Mouse (Mus musculus) kidney, adult 8-10 months (tissue): Measurements from ENCODE around the gene Srgap2.
A peak's percentile ranks its signal among the peaks of the same experiment; 100 is the strongest.

Experiments used
- DNase-seq, 2 experiments: peaks; one replicate each; pipeline ENCODE4 v3.0.0; 2022

Srgap2 gene

DNA sequence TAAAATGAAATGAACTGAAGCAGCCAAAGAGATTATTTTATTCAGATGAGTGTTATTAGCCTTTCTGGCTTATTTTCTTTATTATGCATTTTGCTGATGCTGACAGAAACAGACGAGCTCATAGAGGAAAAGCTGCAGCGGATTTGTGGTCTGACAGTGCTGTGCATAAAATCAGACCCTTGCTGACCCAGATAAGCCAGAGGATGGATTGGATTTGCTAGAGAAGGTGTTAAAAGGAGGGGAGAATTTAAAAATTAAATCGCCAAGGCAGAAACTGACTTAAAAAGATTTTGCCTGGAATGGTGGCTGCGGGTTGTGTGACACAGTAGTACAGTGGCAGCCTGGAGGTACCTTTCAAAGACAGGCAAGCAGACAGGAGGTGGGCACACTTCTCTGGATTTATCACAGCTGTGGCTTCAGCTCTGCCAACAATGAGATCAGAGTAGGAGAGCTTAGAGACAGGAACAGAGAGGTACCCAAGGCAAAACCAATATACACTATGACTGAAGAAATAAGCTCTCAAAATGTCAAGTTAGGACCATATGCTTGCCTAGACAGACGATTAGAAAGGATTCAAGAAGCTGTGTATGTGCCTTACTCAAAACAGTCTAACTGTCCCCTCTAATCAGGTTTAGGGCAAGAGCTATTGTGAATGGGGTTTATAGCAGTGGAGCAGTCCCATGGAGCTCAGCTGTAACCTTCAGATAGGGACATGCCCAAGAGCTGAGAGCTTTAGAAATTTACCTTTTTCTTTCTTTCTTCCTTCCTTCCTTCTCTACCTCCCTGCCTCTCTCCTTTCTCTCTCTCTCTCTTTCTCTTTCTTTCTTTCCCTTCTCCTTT, 109.1 kb downstream of the Srgap2 start:
- no peak for DNase-seq

GRCm38 (mm10) chr1:131417059-131417750, 109.9 kb downstream of the Srgap2 start:
- DNase-seq: no peak

DNA sequence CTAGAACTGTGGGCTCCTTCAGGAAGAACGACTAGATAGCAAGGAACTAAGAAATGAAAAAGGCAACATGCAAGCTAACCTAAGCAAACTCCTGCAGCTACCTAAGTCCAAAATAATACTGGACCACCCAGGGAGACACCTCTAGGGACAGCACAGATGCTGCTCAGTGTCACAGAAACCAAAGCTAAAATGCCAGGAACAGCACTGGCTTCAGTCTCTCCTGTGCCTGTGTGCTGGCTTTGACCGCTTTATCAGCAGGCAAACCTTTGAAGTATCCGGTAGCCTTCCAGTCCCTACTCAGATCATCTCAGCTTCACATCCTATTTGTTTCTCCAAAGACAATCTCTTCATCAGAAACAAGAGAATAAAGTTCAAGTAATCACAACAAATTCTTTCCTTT, 123.6 kb downstream of the Srgap2 start:
- DNase-seq: no peak

GRCm38 (mm10) chr1:131400844-131401243, 126.3 kb downstream of the Srgap2 start:
- DNase-seq: no peak

DNA sequence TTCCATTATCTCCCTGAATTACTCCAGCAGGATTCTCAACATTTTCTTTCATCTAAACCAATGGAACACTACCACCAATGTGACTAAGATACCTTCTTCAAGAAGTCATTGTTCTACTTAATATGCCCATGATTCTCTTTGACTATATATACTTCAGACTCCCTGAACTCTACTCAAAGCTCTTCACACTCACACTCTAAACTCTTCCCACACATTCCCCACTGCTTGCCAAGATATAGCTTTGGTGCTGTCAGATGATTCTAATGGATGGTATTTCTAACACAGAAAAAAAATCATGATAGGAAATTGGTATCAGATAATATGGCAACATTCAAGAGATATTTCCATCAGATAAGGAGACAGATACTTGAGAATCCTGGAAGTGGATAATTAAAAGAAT, 129.0 kb downstream of the Srgap2 start:
- DNase-seq: no peak

GRCm38 (mm10) chr1:131384406-131384805, 142.7 kb downstream of the Srgap2 start:
- DNase-seq: peak; percentile 13 to 23

DNA sequence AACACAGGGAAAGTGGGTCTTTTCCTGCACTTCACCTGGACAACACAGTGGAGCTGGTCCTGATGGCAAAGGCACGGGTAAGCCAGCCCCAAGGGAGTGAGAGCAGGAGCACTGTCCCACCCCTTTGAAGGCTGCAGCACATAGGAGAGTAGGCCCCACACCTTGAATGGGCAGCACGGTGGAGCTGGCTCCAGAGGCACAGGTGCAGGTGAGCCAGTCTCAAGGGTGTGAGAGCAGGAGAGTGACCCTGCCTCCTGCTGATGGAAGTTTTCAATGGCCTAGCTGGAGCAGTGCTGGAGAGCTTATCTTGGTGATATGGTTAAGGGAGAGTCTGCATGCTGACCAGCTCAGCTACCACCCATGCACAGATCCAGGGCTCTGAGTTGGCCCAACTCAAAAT, 145.0 kb downstream of the Srgap2 start:
- no peak for DNase-seq

- no peak for DNase-seq
These were observed 146.9 kb downstream of the Srgap2 start for GRCm38 (mm10) chr1:131380254-131380653.

DNA sequence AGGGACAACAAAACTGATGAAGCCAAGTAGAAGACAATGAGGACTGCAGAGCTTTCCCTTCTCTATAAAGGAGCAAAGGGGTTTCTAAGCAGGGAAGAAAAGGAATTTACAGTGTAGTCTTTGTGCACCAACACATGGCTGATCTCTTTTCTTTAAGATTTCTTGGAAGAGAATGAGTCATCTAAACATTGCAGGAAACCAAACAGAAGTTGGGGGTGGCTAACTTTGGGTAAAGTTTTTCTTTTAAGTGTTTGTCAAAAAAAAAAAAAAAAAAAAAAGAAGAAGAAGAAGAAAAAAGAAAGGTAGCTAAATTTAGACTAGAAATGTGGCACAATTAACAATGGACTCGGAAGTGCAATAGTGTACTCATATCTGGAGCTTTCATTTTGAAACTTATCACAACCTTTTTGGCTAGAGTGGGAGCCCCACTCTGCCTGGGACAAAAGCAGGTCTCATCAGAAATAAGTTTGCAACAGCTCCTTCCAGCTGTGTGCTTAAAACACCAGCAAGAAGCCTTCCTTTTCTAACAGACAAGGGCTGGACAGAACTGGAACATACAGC, 148.2 kb downstream of the Srgap2 start:
- DNase-seq: no peak

DNA sequence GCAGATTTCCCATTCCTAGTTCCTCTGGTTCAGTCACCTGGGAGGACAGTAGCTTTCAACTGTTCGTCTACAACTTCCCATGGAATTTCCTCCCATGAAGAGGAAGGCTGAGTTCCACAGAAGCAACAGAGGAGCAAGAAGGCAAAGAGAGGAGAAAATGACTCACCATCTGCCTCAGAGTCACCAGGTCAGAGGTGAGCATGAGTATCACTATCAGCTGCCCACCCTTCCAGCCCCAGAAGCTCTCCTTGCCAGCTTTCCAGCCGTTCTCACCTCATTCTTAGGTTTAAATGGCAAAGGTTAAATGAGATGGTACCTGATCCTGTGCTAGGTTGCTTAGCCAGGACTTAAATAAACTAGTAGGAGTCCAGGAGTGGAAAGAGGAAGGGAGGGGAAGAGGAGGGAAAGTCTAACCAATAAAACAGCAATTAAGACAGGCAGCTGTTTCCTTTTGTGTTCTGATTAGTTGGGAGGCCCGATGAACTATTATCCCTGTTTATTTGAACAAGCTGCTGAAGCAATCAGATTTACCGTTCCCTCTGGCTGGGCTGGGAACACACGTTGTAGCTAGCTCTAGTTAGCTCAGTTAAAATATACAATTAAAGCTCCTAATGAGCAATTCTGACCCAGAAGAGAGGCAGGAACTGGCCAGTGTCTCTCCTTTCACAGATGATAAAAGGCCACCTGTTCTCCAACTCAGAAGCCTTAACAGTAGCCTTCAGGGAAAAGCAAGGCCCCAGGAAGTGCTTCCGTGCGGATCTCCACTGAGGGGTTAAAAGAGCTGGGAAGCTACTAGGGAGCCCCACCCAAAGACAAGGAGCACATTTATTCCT, 148.9 kb downstream of the Srgap2 start:
- no peak for DNase-seq

DNA sequence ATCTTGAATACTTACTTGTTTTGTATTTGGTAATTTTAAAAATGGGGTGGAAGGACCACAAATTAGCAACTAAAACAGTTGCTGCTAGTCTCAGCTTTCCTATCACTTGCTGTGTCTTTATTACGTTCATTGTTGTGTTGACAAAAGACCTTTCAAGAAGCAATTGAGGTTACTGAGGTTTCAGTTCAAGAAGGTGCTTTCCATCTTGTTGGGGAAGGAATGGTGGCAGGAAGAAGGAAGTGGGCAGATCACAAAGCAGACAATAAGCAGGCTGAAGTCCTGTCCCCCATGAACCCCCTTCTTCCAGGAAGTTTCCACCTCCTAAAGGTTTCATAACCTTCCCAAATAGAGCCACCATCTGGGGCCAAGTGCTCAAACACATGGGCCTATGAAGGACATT, 161.3 kb downstream of the Srgap2 start:
- DNase-seq: no peak

GRCm38 (mm10) chr1:131364432-131364831, 162.7 kb downstream of the Srgap2 start:
- no peak for DNase-seq

GRCm38 (mm10) chr1:131363887-131364286, 163.3 kb downstream of the Srgap2 start:
- DNase-seq: no peak

GRCm38 (mm10) chr1:131362089-131362488, 165.1 kb downstream of the Srgap2 start:
- DNase-seq: peak in 1 of 2 experiments; percentile 8

DNA sequence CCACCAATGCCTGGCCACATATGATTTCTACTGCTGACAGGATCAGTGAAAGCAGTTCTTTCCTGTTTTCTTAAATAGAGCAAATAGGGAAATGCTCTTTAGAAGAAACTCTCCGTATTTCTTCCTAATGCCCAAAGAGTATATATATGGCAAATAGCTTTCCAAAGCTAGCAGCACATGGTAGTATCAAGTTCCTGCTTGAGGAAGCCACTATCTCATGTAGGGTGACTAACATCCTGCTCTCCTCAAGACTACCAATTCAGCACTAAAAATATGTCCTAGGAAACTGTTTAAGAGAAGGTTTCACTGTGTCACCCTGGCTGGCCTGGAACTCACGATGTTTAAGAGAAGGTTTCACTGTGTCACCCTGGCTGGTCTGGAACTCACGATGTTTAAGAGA, 166.4 kb downstream of the Srgap2 start:
- DNase-seq: no peak

GRCm38 (mm10) chr1:131359609-131360008, 167.5 kb downstream of the Srgap2 start:
- DNase-seq: no peak

GRCm38 (mm10) chr1:131357213-131357612, 169.9 kb downstream of the Srgap2 start:
- no peak for DNase-seq

DNA sequence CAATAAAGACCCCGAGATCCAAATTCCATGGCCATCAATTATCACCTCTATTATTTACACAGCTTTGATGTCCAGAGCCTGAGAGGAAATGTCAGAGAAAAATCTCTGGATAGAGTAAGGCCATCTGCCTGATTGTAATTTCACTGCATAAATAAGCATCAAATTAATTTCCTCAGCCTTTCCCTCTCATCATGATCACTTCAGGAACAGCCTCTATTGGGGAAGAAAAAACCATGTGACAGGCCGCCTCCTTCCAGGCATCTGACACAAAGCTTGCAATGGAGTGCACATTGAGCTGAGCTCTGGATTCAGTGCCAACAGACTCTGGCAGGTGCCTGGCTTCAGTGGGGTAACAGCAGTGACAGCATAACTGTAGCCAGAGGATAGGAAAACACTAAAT, 175.7 kb downstream of the Srgap2 start:
- no peak for DNase-seq

GRCm38 (mm10) chr1:131349993-131350510, 177.1 kb downstream of the Srgap2 start:
- DNase-seq: no peak

DNA sequence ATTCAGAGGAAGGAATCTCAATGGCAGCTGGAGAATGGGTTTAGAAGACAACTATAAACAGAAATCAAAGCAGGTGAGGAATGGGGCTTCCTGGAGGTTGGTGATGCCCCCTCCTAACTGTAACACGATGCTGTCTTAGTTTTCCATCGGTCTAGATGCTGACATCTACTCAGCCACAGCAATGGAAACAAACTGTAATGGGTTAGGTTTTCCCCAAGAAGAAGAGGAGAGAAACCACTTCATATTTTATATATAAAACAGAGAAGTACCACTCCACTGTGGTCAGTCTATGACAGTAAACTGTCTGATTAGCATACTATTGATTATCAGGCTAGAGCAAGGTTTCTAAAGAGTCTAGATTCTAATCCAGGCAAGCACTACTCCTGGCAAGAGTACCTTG, 179.4 kb downstream of the Srgap2 start:
- no peak for DNase-seq

DNA sequence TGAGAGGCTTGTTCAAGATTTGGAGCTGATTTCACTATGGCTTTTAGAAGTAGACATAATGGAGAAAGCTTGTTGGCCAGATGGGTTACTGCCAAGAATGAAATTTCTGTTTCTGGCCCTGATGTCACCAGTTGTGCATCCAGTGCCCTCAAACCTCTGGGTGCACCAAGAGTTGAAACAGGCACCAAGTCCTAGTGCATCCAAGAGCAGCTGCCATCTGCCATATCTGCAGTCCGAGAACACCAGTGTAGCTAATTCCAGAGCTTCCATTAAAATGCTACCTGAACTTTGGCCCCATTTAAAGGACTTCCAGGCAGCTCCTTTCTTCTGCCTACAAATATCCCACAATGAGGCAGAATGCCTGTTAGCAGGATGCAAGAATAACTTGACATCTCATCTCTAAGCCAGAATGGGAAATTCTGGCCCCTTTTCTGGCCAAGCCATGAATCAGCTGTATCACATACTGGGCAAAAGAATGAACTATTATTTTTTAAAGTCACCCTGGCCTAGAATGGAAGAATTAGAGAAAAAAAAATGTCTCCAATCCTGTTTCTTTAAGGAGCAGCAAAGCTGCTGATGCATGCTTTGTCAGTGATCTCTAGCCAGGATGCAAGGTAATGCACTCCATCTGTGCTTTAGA, 180.1 kb downstream of the Srgap2 start:
- DNase-seq: no peak
